Comparison of ENCODE assay signal across 21 mouse cellular contexts in genomic region chr13:73214301-73214700, GRCm38 (mm10). TPM values are rescaled to one million over a fixed set of nuclear protein-coding genes. Genes with fewer than 3 reads are reported as not detected.
DNase-seq lines count a peak whose midpoint lies in the region.
"Had no signal": no experiment of that assay in that cellular context is flagged by ENCODE, and none has a peak within 500 bp of the region (broad histone marks: within the 10 kb centered on the region; RNA-seq: fewer than 3 reads in every experiment).

No protein-coding gene starts in this region.

- peak; percentile 28 to 29 for DNase-seq in cerebellum, postnatal 10 days
- no peak for DNase-seq in cerebellum, adult 11-12 months
- peak; percentile 79 for DNase-seq in heart, adult 11 months
- no peak for DNase-seq in heart, adult 18-20 months
- DNase-seq in left cerebral cortex, postnatal 4 days = peak; percentile 14
- no peak for DNase-seq in left cerebral cortex, adult 11 months (ENCODE audit: low spot score)
- peak; percentile 7 for DNase-seq in R1 (ENCODE audit: low read depth, low spot score)
- DNase-seq in B cell, adult 2 months = no peak
- DNase-seq: adrenal gland, adult 2 months; adrenal gland, postnatal 14 days; cerebellum, adult 18-20 months; cerebellum, adult 9-10 months; cerebellum, postnatal 25 days; gastrocnemius, postnatal 25 days; kidney, adult 11 months had no signal

- intact Hi-C loops in left cerebral cortex, postnatal 4 days (cut with DNase I) = no loop called here

RNA-seq across cellular contexts. Expression of gene Irx4, which starts 46.0 kb away (rescaled TPM):
- total RNA-seq in heart, adult 18-20 months (2021) = 10 to 100 TPM; 19.8 to 28.7 TPM
- not detected for total RNA-seq in left cerebral cortex, postnatal 4 days (2021)
- total RNA-seq: adrenal gland, adult 2 months; adrenal gland, postnatal 14 days; adrenal gland, postnatal 4 days; CH12.LX; common myeloid progenitor, adult 5-6 weeks; G1E; gastrocnemius, adult 8-10 months; gastrocnemius, postnatal 25 days; hematopoietic stem cell, adult 5-6 weeks had no signal

Comparison
In these comparisons a context has a peak if more than half of its experiments do, and no peak if none do; other contexts are left out.
1. DNase-seq: peak in cerebellum, postnatal 10 days (2 of 2), heart, adult 11 months (single experiment), left cerebral cortex, postnatal 4 days (single experiment) and R1 (single experiment); none in cerebellum, adult 11-12 months (single experiment), heart, adult 18-20 months (0 of 2), left cerebral cortex, adult 11 months (single experiment) and B cell, adult 2 months (0 of 2).
2. RNA of gene Irx4, which starts 46.0 kb away (total RNA-seq): 19.8 to 28.7 TPM in heart, adult 18-20 months; not detected in left cerebral cortex, postnatal 4 days; every median in the first group is over 10 times any median in the second.